11 mouse cellular contexts compared by ENCODE assay signal in genomic region chr15:27998621-27999359, GRCm38 (mm10). TPM values are rescaled to one million over a fixed set of nuclear protein-coding genes. Genes with fewer than 3 reads are reported as not detected.
DNase-seq lines count a peak whose midpoint lies in the region; ATAC-seq and TF ChIP-seq lines count a peak whose summit lies in the region.
"Had no signal": no experiment of that assay in that cellular context is flagged by ENCODE, and none has a peak within 500 bp of the region (broad histone marks: within the 10 kb centered on the region; RNA-seq: fewer than 3 reads in every experiment).

No protein-coding gene starts in this region.

- no peak overlapping the region for H3K27ac ChIP-seq in heart, embryonic 16.5 days (ENCODE audit: low read length)
- H3K27ac ChIP-seq in ES-E14 (ENCODE audit: insufficient read depth, low read depth, low read length, poor library complexity, severe bottlenecking): no peak overlapping the region
- H3K27ac ChIP-seq in embryonic facial prominence, embryonic 11.5 days (replicated peaks; ENCODE audit: low read depth, low read length): no peak overlapping the region
- no peak overlapping the region for H3K27ac ChIP-seq in left cerebral cortex, adult 2 months
- H3K27ac ChIP-seq: hindbrain, postnatal 0 days had no signal

- no peaks in the 10 kb centered on the region for H3K27me3 ChIP-seq in heart, embryonic 16.5 days (ENCODE audit: control insufficient read depth, insufficient read depth, low read length)
- no peaks in the 10 kb centered on the region for H3K27me3 ChIP-seq in embryonic facial prominence, embryonic 11.5 days (ENCODE audit: control insufficient read depth, insufficient read depth, low read length)

- 44% methylated on average over 8 of the region's 8 CpGs for WGBS in heart, embryonic 16.5 days
- WGBS in embryonic facial prominence, embryonic 11.5 days: 13% methylated on average over 8 of the region's 8 CpGs

- no peak overlapping the region for H3K4me2 ChIP-seq in heart, embryonic 16.5 days (ENCODE audit: low read depth, low read length)
- H3K4me2 ChIP-seq in embryonic facial prominence, embryonic 11.5 days (ENCODE audit: low read depth, low read length): no peak overlapping the region

- H3K4me1 ChIP-seq in heart, embryonic 16.5 days (ENCODE audit: control insufficient read depth, insufficient read depth, low read length): peaks cover 59% of the 10 kb centered on the region
- peaks cover 4 to 32% of the 10 kb centered on the region in 2 experiments; a peak in 3 of 4 replicates for H3K4me1 ChIP-seq in ES-E14 (ENCODE audit: control insufficient read depth in 2 of 2, insufficient read depth in 2 of 2, low read length in 2 of 2, poor library complexity in 1 of 2)
- peaks cover 18% of the 10 kb centered on the region for H3K4me1 ChIP-seq in embryonic facial prominence, embryonic 11.5 days (ENCODE audit: control insufficient read depth, insufficient read depth, low read length)

- no peaks in the 10 kb centered on the region for H3K36me3 ChIP-seq in heart, embryonic 16.5 days (ENCODE audit: control insufficient read depth, insufficient read depth)
- no peaks in the 10 kb centered on the region for H3K36me3 ChIP-seq in ES-E14 (ENCODE audit: control insufficient read depth, insufficient read depth, low read length, poor library complexity, severe bottlenecking)
- H3K36me3 ChIP-seq in embryonic facial prominence, embryonic 11.5 days (replicated peaks; ENCODE audit: control insufficient read depth, insufficient read depth, low read depth, low read length): no peaks in the 10 kb centered on the region
- H3K36me3 ChIP-seq: G1E had no signal

- no peak for DNase-seq in heart, postnatal 10 days
- DNase-seq in ES-E14 (ENCODE audit: low read depth, low spot score): peak; percentile 57
- DNase-seq in embryonic facial prominence, embryonic 11.5 days (ENCODE audit: low spot score): peak; percentile 31
- DNase-seq in kidney, postnatal 36 days: peak; percentile 45 to 54
- DNase-seq in spleen, postnatal 36 days (ENCODE audit: low spot score in 2 of 2): no peak
- DNase-seq in left cerebral cortex, adult 2 months (ENCODE audit: extremely low spot score in 1 of 2, low spot score in 2 of 2): no peak
- DNase-seq: adrenal gland, postnatal 36 days; thymus, postnatal 36 days had no signal

- ATAC-seq in heart, embryonic 16.5 days (replicated peaks; ENCODE audit: extremely low read depth, insufficient read depth, low FRiP score): no peak
- no peak for ATAC-seq in embryonic facial prominence, embryonic 11.5 days (replicated peaks; ENCODE audit: insufficient number of reproducible peaks, low FRiP score, low TSS enrichment, low read depth)
- ATAC-seq: hindbrain, postnatal 0 days had no signal

- H3K4me3 ChIP-seq in heart, embryonic 16.5 days (ENCODE audit: low read length): no peak overlapping the region
- H3K4me3 ChIP-seq in ES-E14 (ENCODE audit: insufficient read depth in 1 of 2, low read depth in 1 of 2, low read length in 2 of 2, poor library complexity in 1 of 2, severe bottlenecking in 1 of 2): no peak overlapping the region
- no peak overlapping the region for H3K4me3 ChIP-seq in embryonic facial prominence, embryonic 11.5 days (ENCODE audit: low read depth, low read length)
- no peak overlapping the region for H3K4me3 ChIP-seq in left cerebral cortex, adult 2 months

- H3K9me3 ChIP-seq in heart, embryonic 16.5 days (replicated peaks; ENCODE audit: control insufficient read depth, low read length): no peaks in the 10 kb centered on the region
- no peaks in the 10 kb centered on the region for H3K9me3 ChIP-seq in ES-E14 (ENCODE audit: control insufficient read depth, insufficient read depth, low read depth, low read length)
- no peaks in the 10 kb centered on the region for H3K9me3 ChIP-seq in embryonic facial prominence, embryonic 11.5 days (replicated peaks; ENCODE audit: control insufficient read depth, low read length)

- peak overlapping the region; percentile 8; the same call in 1 of the 2 replicates for H3K9ac ChIP-seq in heart, embryonic 16.5 days (ENCODE audit: low read length)
- H3K9ac ChIP-seq in ES-E14 (ENCODE audit: insufficient read depth, low read depth, low read length, poor library complexity, severe bottlenecking): no peak overlapping the region
- H3K9ac ChIP-seq in embryonic facial prominence, embryonic 11.5 days (replicated peaks; ENCODE audit: low read length): no peak overlapping the region; the same call in 1 of the 2 replicates

- in situ Hi-C loops in ES-E14 (cut with MboI; ENCODE audit: low sequenced_read_pairs in 2 of 2, unreplicated experiment in 2 of 2): no loop called here

- TF ChIP-seq CTCF in left cerebral cortex, adult 2 months (IDR thresholded peaks at IDR 0.05): no peak

- intact Hi-C loops in heart, postnatal 10 days (cut with DNase I): no loop called here
- intact Hi-C loops in left cerebral cortex, adult 2 months (cut with DNase I): no loop called here

TF ChIP-seq in ES-E14, 5 proteins besides CTCF, POLR2A, EP300 and RAD21:
- TF ChIP-seq HCFC1 (IDR thresholded peaks at IDR 0.05; ENCODE audit: borderline replicate concordance, insufficient read depth, low read length): no peak

RNA-seq across cellular contexts. Expression of gene Trio, which starts 26.9 kb away (rescaled TPM):
- 17.2 and 18.7 TPM in 2 replicates for polyA plus RNA-seq in heart, embryonic 16.5 days (2015; fragmentation: Nextera tagmentation; extraction: Ambion mirVana)
- 10 to 100 TPM; 73.8 to 88.9 TPM for total RNA-seq in heart, postnatal 10 days (2021)
- total RNA-seq in ES-E14 (2012; rRNA removed): 34.4 and 41.5 TPM in 2 replicates
- 45.4 and 47.7 TPM in 2 replicates for polyA plus RNA-seq in embryonic facial prominence, embryonic 11.5 days (2014; fragmentation: Nextera tagmentation; extraction: Ambion mirVana)
- 100 to 1,000 TPM; 252 to 279 TPM for total RNA-seq in left cerebral cortex, adult 2 months (2021)
- polyA plus RNA-seq: G1E had no signal

Comparison
In these comparisons a context has a peak if more than half of its experiments do, and no peak if none do; other contexts are left out.
1. DNase-seq: peak in ES-E14 (single experiment), embryonic facial prominence, embryonic 11.5 days (single experiment) and kidney, postnatal 36 days (2 of 2); none in heart, postnatal 10 days (0 of 2), spleen, postnatal 36 days (0 of 2) and left cerebral cortex, adult 2 months (0 of 2).